Mouse (Mus musculus) stomach, postnatal 0 days (tissue): Measurements from ENCODE around the gene Sub1.

Experiments used
- CTCF ChIP-seq: IDR thresholded peaks from 2 replicates; pipeline ENCODE4 v1.5.1; 2016; ENCODE audit warnings: antibody characterized with exemption, low read depth, mild to moderate bottlenecking, moderate library complexity
- EP300 ChIP-seq: optimal IDR thresholded peaks from 2 replicates; pipeline ENCODE3; 2016; ENCODE audit warnings: antibody characterized with exemption

DNA sequence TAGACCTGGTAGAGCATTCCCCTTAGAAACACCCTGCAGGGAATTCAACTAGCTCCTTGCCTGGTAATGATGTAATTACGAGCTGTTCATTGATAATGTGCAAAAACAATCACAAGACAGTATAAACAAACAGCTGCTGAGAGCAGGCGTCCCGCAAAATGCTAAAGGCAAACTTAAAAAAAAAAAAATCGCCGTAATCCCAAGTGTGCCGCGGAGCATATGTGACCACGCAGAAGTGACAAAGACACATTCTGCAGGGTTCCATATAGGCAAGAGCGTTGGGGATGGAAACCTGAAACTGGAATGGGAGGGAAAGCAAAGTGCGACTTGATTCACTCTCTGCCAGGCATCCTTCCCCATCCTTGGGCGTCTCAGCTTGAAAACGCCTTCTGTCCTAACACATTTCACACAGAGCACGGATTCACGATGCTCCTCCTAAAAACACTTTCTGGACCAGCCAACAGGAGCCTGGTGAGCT, 28.0 kb upstream of the Sub1 start:
- TF ChIP-seq CTCF (no peak), EP300 (no peak)
